Mouse (Mus musculus) liver, adult 2 months (tissue): ENCODE results near the gene Aebp1. TPM values are rescaled to one million over a fixed set of nuclear protein-coding genes. Genes with fewer than 3 reads are reported as not detected.

Experiments
- DNase-seq: peaks from one replicate; pipeline ENCODE4 v3.0.0-alpha.2; 2011; ENCODE audit warnings: low read depth, low spot score; ENCODE audit errors: extremely low read depth
- H3K27ac ChIP-seq: fragments of 200-500 bp; replicated peaks from 2 replicates; pipeline ENCODE4 v1.5.1; 2012; ENCODE audit warnings: low read depth, mild to moderate bottlenecking, control low read depth, inconsistent platforms, low read length; ENCODE audit not compliant: insufficient read depth
- H3K27me3 ChIP-seq: fragments of 200-500 bp; 2 replicates; pipeline ENCODE4 v1.6.1; 2012; ENCODE audit warnings: mild to moderate bottlenecking, moderate library complexity, low read length, inconsistent platforms; ENCODE audit not compliant: control insufficient read depth, insufficient read depth
- H3K36me3 ChIP-seq: fragments of 200-500 bp; 2 replicates; pipeline ENCODE4 v1.6.1; 2012; ENCODE audit warnings: low read length, inconsistent platforms; ENCODE audit not compliant: control insufficient read depth, insufficient read depth
- H3K4me1 ChIP-seq: fragments of 200-500 bp; 2 replicates; pipeline ENCODE4 v1.6.1; 2011; ENCODE audit warnings: low read length; ENCODE audit not compliant: control insufficient read depth, insufficient read depth
- H3K4me3 ChIP-seq: fragments of 200-500 bp; 2 replicates; pipeline ENCODE4 v1.5.1; 2011; ENCODE audit warnings: low read depth, mild to moderate bottlenecking, control low read depth, low read length, moderate library complexity; ENCODE audit not compliant: insufficient read depth
- H3K79me2 ChIP-seq: fragments of 200-500 bp; 2 replicates; pipeline ENCODE4 v1.6.1; 2012; ENCODE audit warnings: inconsistent platforms, mild to moderate bottlenecking, low read length, moderate library complexity; ENCODE audit not compliant: control insufficient read depth, insufficient read depth
- H3K9ac ChIP-seq: fragments of 200-500 bp; 2 replicates; pipeline ENCODE4 v1.6.1; 2012; ENCODE audit warnings: low read depth, mild to moderate bottlenecking, control low read depth, inconsistent platforms, low read length
- CTCF ChIP-seq: fragments of 200-500 bp; IDR thresholded peaks from 2 replicates; pipeline ENCODE4 v1.5.1; 2011; ENCODE audit warnings: low read depth, low read length, control low read depth
- POLR2A ChIP-seq: fragments of 200-500 bp; IDR thresholded peaks from 2 replicates; pipeline ENCODE4 v1.6.1; 2011; ENCODE audit warnings: low read length, control low read depth; ENCODE audit not compliant: insufficient read depth; ENCODE audit errors: extremely low read depth
- WGBS: fragments of 180-500 bp; shearing (Covaris S2); methylation state at CpG from one replicate; pipeline ENCODE4 v1.1.7; 2018; 5-methylcytosine and 5-hydroxymethylcytosine counted together
- polyA plus RNA-seq: library from polyadenylated mRNA; depleted of rRNA; stranded (reverse); fragments of >200 nt; gene quantifications from 2 replicates; pipeline ENCODE4 v1.2.3, GENCODE M21; 2012
- total RNA-seq: library from RNA; depleted of rRNA; stranded (reverse); fragments of >200 nt; gene quantifications from 2 replicates; pipeline ENCODE4 v1.2.3, GENCODE M21; 2014

The Aebp1 gene
- total and polyA plus RNA-seq, 2 experiments = 0.83 to 1.4 TPM

GRCm38 (mm10) chr11:5892151-5892591 is 30.4 kb downstream of the Aebp1 start:
- H3K27ac ChIP-seq = no peak overlapping the region
- H3K4me1 ChIP-seq = no peaks in the 10 kb centered on the region
- no peak overlapping the region for H3K4me3 ChIP-seq
- H3K27me3 ChIP-seq = no peaks in the 10 kb centered on the region
- no peaks in the 10 kb centered on the region for H3K79me2 ChIP-seq
- no peaks in the 10 kb centered on the region for H3K36me3 ChIP-seq
- TF ChIP-seq CTCF (no peak), POLR2A (no peak)
- H3K9ac ChIP-seq = no peak overlapping the region
- no peak for DNase-seq
- WGBS = 54% methylated on average over 8 of the region's 8 CpGs

- H3K36me3 ChIP-seq = no peaks in the 10 kb centered on the region
- WGBS = 77% methylated on average over 4 of the region's 4 CpGs
- no peaks in the 10 kb centered on the region for H3K79me2 ChIP-seq
- H3K9ac ChIP-seq = no peak overlapping the region
- no peak for TF ChIP-seq POLR2A
- no peak for TF ChIP-seq CTCF
- H3K4me1 ChIP-seq = no peaks in the 10 kb centered on the region
- H3K27me3 ChIP-seq = no peaks in the 10 kb centered on the region
- no peak overlapping the region for H3K27ac ChIP-seq
- no peak for DNase-seq
- H3K4me3 ChIP-seq = no peak overlapping the region
Observed at GRCm38 (mm10) chr11:5892810-5893368, 31.1 kb downstream of the Aebp1 start.

DNA sequence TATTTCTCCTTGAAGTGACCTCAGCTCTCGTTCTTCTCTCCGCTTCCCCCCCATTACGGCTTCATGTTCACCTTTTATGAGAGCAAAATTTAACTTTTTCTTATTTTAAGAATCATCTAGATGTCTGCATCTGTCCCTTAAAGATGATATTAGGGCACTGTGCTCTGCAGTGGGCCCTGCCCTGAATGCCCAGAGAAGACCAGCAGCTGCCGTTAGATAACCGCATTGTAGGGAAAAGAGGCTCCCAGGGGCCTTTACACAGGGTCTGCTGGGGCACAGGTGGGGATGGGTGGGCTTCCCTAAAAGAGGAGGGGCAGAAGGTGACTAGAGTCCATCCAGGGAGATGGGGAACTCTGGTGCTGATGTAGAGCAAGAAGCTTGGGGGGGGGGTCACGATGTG is 32.1 kb downstream of the Aebp1 start:
- whole genome bisulfite sequencing = 91% methylated on average over 6 of the region's 6 CpGs
- TF ChIP-seq CTCF = no peak
- TF ChIP-seq POLR2A = no peak
- Histone ChIP-seq H3K4me1 (no peaks in the 10 kb centered on the region), H3K79me2 (no peaks in the 10 kb centered on the region), H3K27ac (no peak overlapping the region), H3K36me3 (no peaks in the 10 kb centered on the region), H3K4me3 (no peak overlapping the region), H3K9ac (no peak overlapping the region), H3K27me3 (no peaks in the 10 kb centered on the region)
- DNase-seq = no peak

- Histone ChIP-seq H3K4me3 (no peak overlapping the region), H3K79me2 (no peaks in the 10 kb centered on the region), H3K9ac (no peak overlapping the region), H3K27ac (no peak overlapping the region), H3K4me1 (no peaks in the 10 kb centered on the region), H3K27me3 (no peaks in the 10 kb centered on the region), H3K36me3 (no peaks in the 10 kb centered on the region)
- TF ChIP-seq CTCF (no peak), POLR2A (no peak)
- 36% methylated on average over 16 of the region's 16 CpGs for WGBS
- DNase-seq = no peak
Observed at GRCm38 (mm10) chr11:5897230-5897629, 35.5 kb downstream of the Aebp1 start.

- Histone ChIP-seq H3K27ac (no peak overlapping the region), H3K36me3 (no peaks in the 10 kb centered on the region), H3K4me3 (no peak overlapping the region), H3K9ac (no peak overlapping the region), H3K27me3 (no peaks in the 10 kb centered on the region), H3K79me2 (no peaks in the 10 kb centered on the region), H3K4me1 (no peaks in the 10 kb centered on the region)
- 30% methylated on average over 10 of the region's 10 CpGs for WGBS
- TF ChIP-seq POLR2A (no peak), CTCF (no peak)
- DNase-seq = no peak
Observed at GRCm38 (mm10) chr11:5897839-5898238, 36.1 kb downstream of the Aebp1 start.

- Histone ChIP-seq H3K4me3 (no peak within 1 kb of the TSS), H3K79me2 (no peaks in the 10 kb centered on the region), H3K9ac (no peak within 1 kb of the TSS), H3K36me3 (peaks cover 3% of the 10 kb centered on the region; the same call in 1 of the 2 replicates), H3K27ac (no peak within 1 kb of the TSS), H3K27me3 (no peaks in the 10 kb centered on the region), H3K4me1 (no peaks in the 10 kb centered on the region)
- TF ChIP-seq POLR2A = no peak
- no peak for TF ChIP-seq CTCF
- DNase-seq = no peak
- WGBS = 70% methylated on average over 5 of the region's 5 CpGs
Observed at GRCm38 (mm10) chr11:5898531-5898930, 36.8 kb downstream of the Aebp1 start, which contains the start of gene Myl7. Myl7 (minus strand) TSS chr11:5898782.
